In genomic region chr4:136730501-136730900, GRCm38 (mm10) we compare ENCODE assay signal across 17 mouse cellular contexts.
DNase-seq lines count a peak whose midpoint lies in the region; ATAC-seq lines count a peak whose summit lies in the region.
"Had no signal": no experiment of that assay in that cellular context is flagged by ENCODE, and none has a peak within 500 bp of the region (broad histone marks: within the 10 kb centered on the region; RNA-seq: fewer than 3 reads in every experiment).

No protein-coding gene starts in this region.

- H3K9ac ChIP-seq in lung, embryonic 15.5 days, result no peak overlapping the region
- H3K9ac ChIP-seq in heart, embryonic 12.5 days, result no peak overlapping the region
- H3K9ac ChIP-seq in stomach, embryonic 15.5 days, result no peak overlapping the region
- H3K9ac ChIP-seq: hindbrain, embryonic 12.5 days; limb, embryonic 15.5 days; neural tube, embryonic 15.5 days had no signal

- no peak overlapping the region for H3K27ac ChIP-seq in lung, embryonic 15.5 days
- no peak overlapping the region for H3K27ac ChIP-seq in heart, embryonic 12.5 days (ENCODE audit: poor library complexity, severe bottlenecking)
- peak overlapping the region; percentile 67; the same call in 1 of the 2 replicates for H3K27ac ChIP-seq in stomach, embryonic 15.5 days
- no peak overlapping the region for H3K27ac ChIP-seq in forebrain, embryonic 10.5 days
- H3K27ac ChIP-seq: limb, embryonic 15.5 days had no signal

- no peaks in the 10 kb centered on the region for H3K27me3 ChIP-seq in lung, embryonic 15.5 days
- peaks cover 12% of the 10 kb centered on the region; the same call in 1 of the 2 replicates for H3K27me3 ChIP-seq in heart, embryonic 12.5 days (replicated peaks)
- H3K27me3 ChIP-seq in stomach, embryonic 15.5 days (replicated peaks), result no peaks in the 10 kb centered on the region
- H3K27me3 ChIP-seq in forebrain, embryonic 10.5 days (ENCODE audit: poor library complexity, severe bottlenecking), result no peaks in the 10 kb centered on the region
- H3K27me3 ChIP-seq: hindbrain, embryonic 12.5 days; limb, embryonic 15.5 days; neural tube, embryonic 15.5 days had no signal

- no peak for DNase-seq in lung, postnatal 10 days
- peak; percentile 77 for DNase-seq in R1 (ENCODE audit: low read depth, low spot score)
- no peak for DNase-seq in forebrain, embryonic 10.5 days (ENCODE audit: extremely low spot score, low spot score)
- no peak for DNase-seq in adrenal gland, postnatal 25 days
- no peak for DNase-seq in thymus, postnatal 14 days
- DNase-seq: adrenal gland, postnatal 10 days; cerebellum, adult 9-10 months; gastrocnemius, postnatal 10 days; kidney, adult 18-20 months; right cerebral cortex, postnatal 25 days; thymus, adult 18-20 months had no signal

- H3K4me2 ChIP-seq in lung, embryonic 15.5 days, result no peak overlapping the region
- H3K4me2 ChIP-seq in heart, embryonic 12.5 days, result no peak overlapping the region
- no peak overlapping the region for H3K4me2 ChIP-seq in stomach, embryonic 15.5 days
- H3K4me2 ChIP-seq: hindbrain, embryonic 12.5 days; limb, embryonic 15.5 days; neural tube, embryonic 15.5 days had no signal

- ATAC-seq in lung, embryonic 15.5 days (ENCODE audit: borderline replicate concordance, extremely low read depth, low FRiP score, low TSS enrichment), result 0 out of 2 replicates have a peak, but pooled peaks have one; percentile 9
- ATAC-seq in heart, embryonic 12.5 days (ENCODE audit: insufficient number of reproducible peaks, low FRiP score), result peak; percentile 45; the same call in 1 of the 2 replicates
- ATAC-seq in stomach, embryonic 15.5 days (ENCODE audit: insufficient read depth, low FRiP score, low read depth), result no peak

- H3K4me3 ChIP-seq in lung, embryonic 15.5 days, result no peak overlapping the region
- H3K4me3 ChIP-seq in heart, embryonic 12.5 days, result no peak overlapping the region
- no peak overlapping the region for H3K4me3 ChIP-seq in stomach, embryonic 15.5 days (replicated peaks)
- no peak overlapping the region for H3K4me3 ChIP-seq in forebrain, embryonic 10.5 days
- H3K4me3 ChIP-seq: hindbrain, embryonic 12.5 days; limb, embryonic 15.5 days; neural tube, embryonic 15.5 days had no signal

- H3K36me3 ChIP-seq in lung, embryonic 15.5 days, result no peaks in the 10 kb centered on the region
- no peaks in the 10 kb centered on the region for H3K36me3 ChIP-seq in heart, embryonic 12.5 days
- no peaks in the 10 kb centered on the region for H3K36me3 ChIP-seq in stomach, embryonic 15.5 days
- peaks cover 36% of the 10 kb centered on the region for H3K36me3 ChIP-seq in forebrain, embryonic 10.5 days (replicated peaks)
- H3K36me3 ChIP-seq: hindbrain, embryonic 12.5 days; neural tube, embryonic 15.5 days had no signal

- peaks cover 45% of the 10 kb centered on the region for H3K4me1 ChIP-seq in lung, embryonic 15.5 days
- peaks cover 39% of the 10 kb centered on the region for H3K4me1 ChIP-seq in heart, embryonic 12.5 days (replicated peaks)
- peaks cover 46% of the 10 kb centered on the region for H3K4me1 ChIP-seq in stomach, embryonic 15.5 days
- peaks cover 86% of the 10 kb centered on the region for H3K4me1 ChIP-seq in forebrain, embryonic 10.5 days

- WGBS in lung, embryonic 15.5 days, result 60% methylated on average over 9 of the region's 9 CpGs
- 60% methylated on average over 9 of the region's 9 CpGs for WGBS in heart, embryonic 12.5 days
- 63% methylated on average over 9 of the region's 9 CpGs for WGBS in stomach, embryonic 15.5 days
- WGBS in forebrain, embryonic 10.5 days, result 86% methylated on average over 9 of the region's 9 CpGs

- H3K9me3 ChIP-seq in lung, embryonic 15.5 days, result no peaks in the 10 kb centered on the region
- H3K9me3 ChIP-seq in heart, embryonic 12.5 days (replicated peaks), result no peaks in the 10 kb centered on the region
- H3K9me3 ChIP-seq in stomach, embryonic 15.5 days, result no peaks in the 10 kb centered on the region
- no peaks in the 10 kb centered on the region for H3K9me3 ChIP-seq in forebrain, embryonic 10.5 days
- H3K9me3 ChIP-seq: hindbrain, embryonic 12.5 days; limb, embryonic 15.5 days; neural tube, embryonic 15.5 days had no signal
